Mouse (Mus musculus) spleen, adult 2 months (tissue): Measurements from ENCODE around the gene Kif1c. TPM values are rescaled to one million over a fixed set of nuclear protein-coding genes. Genes with fewer than 3 reads are reported as not detected.
"Not testable (repeated sequence)": the region's sequence is repeated elsewhere in the genome, so short reads cannot be mapped to it uniquely, and the experiment has no call there.

Experiments used
- DNase-seq, 2 experiments: peaks; one replicate each; pipeline versions ENCODE4 v3.0.0 to v3.0.0-alpha.2; 2012 to 2021; ENCODE audit warnings: low spot score in 2 of 2, low read depth in 1 of 2
- H3K27ac ChIP-seq: fragments of 200-500 bp; 2 replicates; pipeline ENCODE4 v1.5.1; 2012; ENCODE audit warnings: low read length, inconsistent platforms; ENCODE audit not compliant: insufficient read depth
- H3K27me3 ChIP-seq: fragments of 200-500 bp; 2 replicates; pipeline ENCODE4 v1.6.1; 2012; ENCODE audit warnings: mild to moderate bottlenecking, moderate library complexity, low read length, inconsistent platforms; ENCODE audit not compliant: control insufficient read depth, insufficient read depth
- H3K36me3 ChIP-seq: fragments of 200-500 bp; 2 replicates; pipeline ENCODE4 v1.6.1; 2012; ENCODE audit warnings: mild to moderate bottlenecking, low read length, inconsistent platforms; ENCODE audit not compliant: control insufficient read depth, insufficient read depth
- H3K4me1 ChIP-seq: fragments of 200-500 bp; 2 replicates; pipeline ENCODE4 v1.6.1; 2011; ENCODE audit warnings: inconsistent platforms; ENCODE audit not compliant: control insufficient read depth, insufficient read depth, insufficient read length
- H3K4me3 ChIP-seq: fragments of 200-500 bp; 2 replicates; pipeline ENCODE4 v1.5.1; 2011; ENCODE audit warnings: mild to moderate bottlenecking, inconsistent platforms; ENCODE audit not compliant: insufficient read depth, insufficient read length; ENCODE audit errors: extremely low read depth
- CTCF ChIP-seq: fragments of 200-500 bp; IDR thresholded peaks from 2 replicates; pipeline ENCODE4 v1.5.1; 2011; ENCODE audit warnings: mild to moderate bottlenecking, inconsistent platforms; ENCODE audit not compliant: insufficient read depth, insufficient read length, insufficient replicate concordance; ENCODE audit errors: extremely low read depth
- POLR2A ChIP-seq: fragments of 200-500 bp; IDR thresholded peaks from 2 replicates; pipeline ENCODE4 v1.6.1; 2011; ENCODE audit warnings: low read depth, low read length, inconsistent platforms
- WGBS: fragments of 180-500 bp; shearing (Covaris S2); methylation state at CpG from one replicate; pipeline ENCODE4 v1.1.7; 2018; 5-methylcytosine and 5-hydroxymethylcytosine counted together
- polyA plus RNA-seq: library from polyadenylated mRNA; depleted of rRNA; stranded (reverse); fragments of >200 nt; gene quantifications from 2 replicates; pipeline ENCODE4 v1.2.3, GENCODE M21; 2012

The Kif1c gene
- polyA plus RNA-seq, 1 experiment = 17.5 TPM

DNA sequence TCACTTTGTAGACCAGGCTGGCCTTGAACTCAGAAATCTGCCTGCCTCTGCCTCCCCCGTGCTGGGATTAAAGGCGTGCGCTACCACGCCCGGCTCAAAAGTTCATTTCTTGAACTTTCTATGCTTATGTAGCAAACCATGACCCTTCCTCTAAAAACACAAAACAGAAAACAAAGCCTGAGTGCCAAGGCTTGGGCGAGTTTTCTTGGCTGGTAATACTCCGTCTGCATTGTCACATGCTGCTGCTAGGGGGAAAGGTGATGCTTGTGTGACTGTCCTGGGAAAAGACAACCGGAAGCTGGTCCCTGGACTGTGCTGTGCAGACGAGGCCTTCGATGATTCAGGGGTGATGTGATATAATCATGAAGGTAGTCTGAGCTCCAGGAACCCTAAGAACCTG lies 52.8 kb downstream of the Kif1c start:
- TF ChIP-seq CTCF (no peak), POLR2A (no peak)
- Histone ChIP-seq H3K4me1 (no peaks in the 10 kb centered on the region), H3K27ac (no peak overlapping the region), H3K27me3 (no peaks in the 10 kb centered on the region), H3K36me3 (no peaks in the 10 kb centered on the region), H3K4me3 (no peak overlapping the region)
- 93% methylated on average over 10 of the region's 10 CpGs for WGBS
- no peak for DNase-seq

GRCm38 (mm10) chr11:70754476-70754875 lies 54.1 kb downstream of the Kif1c start:
- Histone ChIP-seq H3K4me3 (no peak overlapping the region), H3K4me1 (no peaks in the 10 kb centered on the region), H3K27ac (no peak overlapping the region), H3K36me3 (no peaks in the 10 kb centered on the region), H3K27me3 (no peaks in the 10 kb centered on the region)
- no peak for TF ChIP-seq POLR2A
- WGBS = 68% methylated on average over 4 of the region's 4 CpGs
- DNase-seq = no peak

- WGBS = 73% methylated on average over 7 of the region's 7 CpGs
- no peaks in the 10 kb centered on the region for H3K27me3 ChIP-seq
- no peak overlapping the region for H3K27ac ChIP-seq
- no peak for TF ChIP-seq POLR2A
- H3K4me3 ChIP-seq = no peak overlapping the region
- no peaks in the 10 kb centered on the region for H3K36me3 ChIP-seq
- DNase-seq = no peak
- H3K4me1 ChIP-seq = no peaks in the 10 kb centered on the region
Observed at GRCm38 (mm10) chr11:70754958-70755357, 54.6 kb downstream of the Kif1c start.

- no peak overlapping the region for H3K27ac ChIP-seq
- H3K4me3 ChIP-seq = no peak overlapping the region
- WGBS = 6% methylated on average over 7 of the region's 7 CpGs
- DNase-seq = peak; percentile 54 to 80
- no peaks in the 10 kb centered on the region for H3K27me3 ChIP-seq
- H3K36me3 ChIP-seq = no peaks in the 10 kb centered on the region
- H3K4me1 ChIP-seq = no peaks in the 10 kb centered on the region
- TF ChIP-seq CTCF (peak; percentile 94; the same call in 1 of the 2 replicates), POLR2A (no peak)
Observed at GRCm38 (mm10) chr11:70755645-70756044, 55.3 kb downstream of the Kif1c start.

DNA sequence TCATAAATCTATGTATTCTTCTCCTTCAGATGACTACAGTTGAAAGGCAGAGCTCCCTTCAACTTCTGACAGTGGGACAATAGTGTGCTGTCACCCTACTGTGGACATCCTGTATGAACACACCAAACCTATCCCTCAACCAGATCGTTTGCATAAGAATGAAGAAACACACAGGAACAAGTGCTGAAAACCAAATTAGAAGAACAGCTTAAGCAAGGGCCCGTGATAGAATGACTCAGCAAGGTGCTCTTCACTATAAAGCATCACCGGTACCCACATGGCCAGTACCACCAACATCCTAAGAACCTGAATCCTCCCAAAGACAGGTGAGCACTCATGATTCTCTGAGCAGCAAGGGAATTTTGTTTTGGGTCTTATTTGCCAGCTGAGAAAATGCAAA lies 60.1 kb downstream of the Kif1c start:
- H3K27ac ChIP-seq, H3K4me3 ChIP-seq, H3K4me1 ChIP-seq, DNase-seq, H3K36me3 ChIP-seq, H3K27me3 ChIP-seq: not testable (repeated sequence)
- 56% methylated on average over 3 of the region's 3 CpGs for WGBS

- Histone ChIP-seq H3K4me3 (no peak overlapping the region), H3K4me1 (peaks cover 2% of the 10 kb centered on the region; the same call in 1 of the 2 replicates), H3K27me3 (no peaks in the 10 kb centered on the region), H3K27ac (peak overlapping the region; percentile 1; the same call in 1 of the 2 replicates), H3K36me3 (no peaks in the 10 kb centered on the region)
- 47% methylated on average over 9 of the region's 9 CpGs for WGBS
- no peak for DNase-seq
- TF ChIP-seq POLR2A (no peak), CTCF (no peak)
Observed at GRCm38 (mm10) chr11:70762641-70763040, 62.3 kb downstream of the Kif1c start.

DNA sequence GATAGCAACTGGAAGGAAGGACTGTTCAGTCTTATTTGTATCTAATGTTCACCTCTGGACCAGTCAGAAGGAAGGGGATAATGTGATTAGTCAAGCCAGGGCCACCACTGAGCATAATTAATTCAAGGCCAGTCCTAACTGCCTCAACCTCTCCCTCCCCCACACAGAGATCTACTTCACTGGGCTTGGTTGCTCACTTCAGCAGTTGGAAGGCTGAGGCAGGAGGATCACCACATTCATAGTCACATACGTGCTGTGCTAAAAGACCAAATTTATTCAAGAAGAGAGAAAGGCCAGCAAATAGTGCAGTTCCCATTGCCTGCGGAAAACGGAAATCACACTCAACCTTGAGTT lies 63.2 kb downstream of the Kif1c start:
- peak overlapping the region; percentile 81 for H3K4me3 ChIP-seq
- peak overlapping the region; percentile 93 for H3K27ac ChIP-seq
- 10% methylated on average over 3 of the region's 3 CpGs for WGBS
- no peak for DNase-seq
- no peaks in the 10 kb centered on the region for H3K36me3 ChIP-seq
- no peaks in the 10 kb centered on the region for H3K27me3 ChIP-seq
- TF ChIP-seq CTCF (no peak), POLR2A (no peak)
- H3K4me1 ChIP-seq = peaks cover 2% of the 10 kb centered on the region; the same call in 1 of the 2 replicates
